Mouse (Mus musculus): ENCODE data around the gene Zcwpw1. TPM values are rescaled to one million over a fixed set of nuclear protein-coding genes. Genes with fewer than 3 reads are reported as not detected.

The Zcwpw1 gene
- polyA plus RNA-seq (2015; fragmentation: Nextera tagmentation; extraction: Ambion mirVana) = 2.6 and 2.7 TPM in 2 replicates

DNA sequence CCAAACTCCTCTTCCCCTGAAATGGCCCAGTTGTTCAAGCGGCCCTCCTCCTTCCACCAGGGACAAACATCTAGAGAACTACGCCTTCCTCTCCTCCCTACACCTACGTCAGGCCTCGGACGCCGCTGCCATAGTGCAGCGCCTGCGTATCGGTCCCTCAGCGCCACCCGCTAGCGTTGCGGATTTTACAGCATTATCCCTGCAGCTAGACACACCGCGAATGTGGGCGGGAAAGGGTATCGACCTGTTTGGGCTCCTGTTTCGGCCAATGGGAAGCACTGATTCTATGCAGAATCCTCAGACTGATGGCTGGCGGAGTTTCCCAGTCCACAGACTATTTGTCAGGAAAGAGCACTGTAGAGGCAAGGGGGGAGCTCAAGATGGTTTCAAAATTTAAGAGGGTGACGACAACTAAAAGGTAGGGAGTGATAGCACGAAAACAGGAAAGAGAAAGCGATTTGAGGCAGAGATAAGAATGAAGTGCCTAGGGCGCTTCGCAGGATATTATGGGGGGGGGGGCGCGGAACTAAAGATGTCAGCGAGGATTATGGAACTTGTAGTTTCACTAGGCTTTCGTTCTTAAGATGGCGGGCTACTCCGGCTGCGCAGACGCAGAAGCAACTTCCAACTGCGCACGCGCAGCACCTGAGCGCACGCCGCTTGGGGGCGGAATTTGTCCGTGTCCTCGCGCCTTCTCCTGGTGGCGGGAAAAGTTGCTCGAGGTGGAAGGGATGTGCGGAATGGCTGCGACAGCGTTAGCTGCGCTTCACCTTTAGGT lies at the start of gene Zcwpw1, which contains the start of gene Mepce:
Zcwpw1 (plus strand) TSS at position 648 of the 778 bp plus-strand sequence.
Mepce (minus strand) TSS at position 505 of the 778 bp plus-strand sequence.
- WGBS = under 1% methylated on average over 46 of the region's 48 CpGs
- ATAC-seq (ENCODE audit: low FRiP score, low TSS enrichment) = peak; percentile 81

DNA sequence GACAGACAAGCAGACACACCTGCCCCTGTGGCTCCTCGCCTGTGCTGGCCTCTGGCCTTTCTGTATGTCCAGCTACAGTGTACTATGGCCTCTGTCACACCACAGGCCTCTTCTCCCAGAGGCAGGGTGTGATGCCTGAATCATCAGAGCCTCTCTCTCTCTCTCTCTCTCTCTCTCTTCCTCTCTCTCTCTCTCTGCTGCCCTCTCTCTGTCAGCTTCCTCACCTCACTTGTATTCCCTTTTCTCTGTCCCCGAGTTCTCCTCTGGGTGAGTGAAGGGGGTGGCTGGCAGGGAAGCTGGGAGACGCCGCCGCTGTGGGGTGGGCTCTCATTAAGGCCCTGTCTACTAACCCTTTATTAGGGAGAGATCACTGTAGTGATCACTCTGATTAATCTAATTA lies 49.1 kb upstream of the Zcwpw1 start:
- H3K9me3 ChIP-seq (ENCODE audit: control insufficient read depth, low read length) = no peaks in the 10 kb centered on the region
- H3K9ac ChIP-seq (ENCODE audit: low read length) = no peak overlapping the region
- no peak overlapping the region for H3K4me2 ChIP-seq (replicated peaks; ENCODE audit: low read depth)
- H3K4me3 ChIP-seq (ENCODE audit: low read depth, low read length) = no peak overlapping the region
- H3K27ac ChIP-seq (replicated peaks) = no peak overlapping the region; the same call in 1 of the 2 replicates
- H3K36me3 ChIP-seq (ENCODE audit: control insufficient read depth, insufficient read depth, low read length) = no peaks in the 10 kb centered on the region
- TF ChIP-seq EP300 (optimal IDR thresholded peaks at IDR 0.05) = no peak
- TF ChIP-seq CTCF (IDR thresholded peaks at IDR 0.05; ENCODE audit: low read depth) = peak; percentile 65
- no peaks in the 10 kb centered on the region for H3K27me3 ChIP-seq (ENCODE audit: control insufficient read depth, insufficient read depth, low read length)
- DNase-seq (ENCODE audit: low spot score) (peak; percentile 30), ATAC-seq (ENCODE audit: low FRiP score, low TSS enrichment) (no peak; the same call in 1 of the 2 replicates)
- WGBS = 48% methylated on average over 5 of the region's 5 CpGs
- H3K4me1 ChIP-seq (replicated peaks; ENCODE audit: control insufficient read depth, insufficient read depth) = peaks cover 2% of the 10 kb centered on the region; the same call in 1 of the 2 replicates

More for the DNA sequence above, at the start of gene Zcwpw1, which contains the start of gene Mepce:
- DNase-seq (ENCODE audit: low spot score) = peak; percentile 96
- H3K9ac ChIP-seq (ENCODE audit: low read length) = peak within 1 kb of the TSS; percentile 94
- H3K27me3 ChIP-seq (ENCODE audit: control insufficient read depth, insufficient read depth, low read length) = no peaks in the 10 kb centered on the region
- H3K9me3 ChIP-seq (ENCODE audit: control insufficient read depth, low read length) = no peaks in the 10 kb centered on the region
- peak within 1 kb of the TSS; percentile 88 for H3K4me3 ChIP-seq (ENCODE audit: low read depth, low read length)
- H3K27ac ChIP-seq (replicated peaks) = peak within 1 kb of the TSS; percentile 98
- peaks cover 10% of the 10 kb centered on the region; the same call in 1 of the 2 replicates for H3K4me1 ChIP-seq (replicated peaks; ENCODE audit: control insufficient read depth, insufficient read depth)
- peak within 1 kb of the TSS; percentile 87 for H3K4me2 ChIP-seq (replicated peaks; ENCODE audit: low read depth)
- TF ChIP-seq EP300 (optimal IDR thresholded peaks at IDR 0.05) (no peak), CTCF (IDR thresholded peaks at IDR 0.05; ENCODE audit: low read depth) (peak; percentile 89)
- peaks cover 8% of the 10 kb centered on the region; the same call in 1 of the 2 replicates for H3K36me3 ChIP-seq (ENCODE audit: control insufficient read depth, insufficient read depth, low read length)

DNA sequence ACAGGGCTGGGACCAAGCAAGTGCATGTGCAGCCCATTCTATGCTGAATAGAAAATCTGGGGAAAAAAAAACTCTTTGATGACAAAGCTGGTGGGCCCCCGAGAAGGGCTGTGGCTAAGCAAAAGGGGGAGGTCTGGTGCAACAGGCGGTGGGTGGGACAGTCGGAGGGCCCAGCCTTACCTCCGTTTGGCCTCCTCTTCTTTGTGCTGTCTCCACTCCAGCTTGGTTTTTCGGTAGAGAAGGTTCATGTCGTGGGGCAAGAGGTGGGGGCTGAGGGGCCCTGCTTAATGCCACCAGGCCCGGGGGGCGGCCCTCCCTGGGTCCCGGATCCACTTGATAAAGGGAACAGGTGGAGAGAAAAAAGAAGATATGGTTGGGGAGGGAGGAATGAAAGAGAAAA lies 48.1 kb upstream of the Zcwpw1 start:
- Histone ChIP-seq H3K27ac (replicated peaks) (0 out of 2 replicates have a peak overlapping the region, but pooled peaks have one; percentile 35), H3K4me3 (ENCODE audit: low read depth, low read length) (no peak overlapping the region), H3K27me3 (ENCODE audit: control insufficient read depth, insufficient read depth, low read length) (no peaks in the 10 kb centered on the region), H3K36me3 (ENCODE audit: control insufficient read depth, insufficient read depth, low read length) (no peaks in the 10 kb centered on the region), H3K9me3 (ENCODE audit: control insufficient read depth, low read length) (no peaks in the 10 kb centered on the region), H3K4me1 (replicated peaks; ENCODE audit: control insufficient read depth, insufficient read depth) (peaks cover 2% of the 10 kb centered on the region; the same call in 1 of the 2 replicates), H3K9ac (ENCODE audit: low read length) (0 out of 2 replicates have a peak overlapping the region, but pooled peaks have one; percentile 18), H3K4me2 (replicated peaks; ENCODE audit: low read depth) (peak overlapping the region; percentile 81; the same call in 1 of the 2 replicates)
- DNase-seq (ENCODE audit: low spot score) (no peak), ATAC-seq (ENCODE audit: low FRiP score, low TSS enrichment) (no peak)
- WGBS = 55% methylated on average over 9 of the region's 9 CpGs
- TF ChIP-seq CTCF (IDR thresholded peaks at IDR 0.05; ENCODE audit: low read depth) = no peak
- TF ChIP-seq EP300 (optimal IDR thresholded peaks at IDR 0.05) = no peak

DNA sequence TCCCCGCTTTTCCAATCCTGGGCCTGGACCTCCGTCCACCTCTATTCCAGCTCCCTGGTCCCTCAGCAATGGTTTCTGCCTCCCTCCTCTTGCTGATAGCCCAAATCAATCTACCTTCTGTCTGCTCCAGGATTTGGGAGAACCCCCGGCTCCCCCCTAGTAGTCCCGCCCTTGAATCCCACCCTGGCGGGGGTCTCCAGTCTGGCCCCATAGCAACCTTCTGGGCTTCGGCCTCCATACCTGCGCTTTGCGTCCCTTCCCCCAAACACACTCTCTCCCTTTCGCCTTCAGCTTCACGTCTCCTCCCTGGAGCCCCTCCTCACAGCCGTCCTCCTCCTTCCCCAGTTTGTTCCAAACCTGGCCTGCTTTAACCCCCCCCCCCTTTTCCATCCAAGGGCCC lies 47.1 kb upstream of the Zcwpw1 start:
- Histone ChIP-seq H3K9me3 (ENCODE audit: control insufficient read depth, low read length) (no peaks in the 10 kb centered on the region), H3K4me3 (ENCODE audit: low read depth, low read length) (peak overlapping the region; percentile 61), H3K27me3 (ENCODE audit: control insufficient read depth, insufficient read depth, low read length) (no peaks in the 10 kb centered on the region), H3K27ac (replicated peaks) (peak overlapping the region; percentile 78), H3K9ac (ENCODE audit: low read length) (peak overlapping the region; percentile 65), H3K4me2 (replicated peaks; ENCODE audit: low read depth) (peak overlapping the region; percentile 81), H3K4me1 (replicated peaks; ENCODE audit: control insufficient read depth, insufficient read depth) (peaks cover 2% of the 10 kb centered on the region; the same call in 1 of the 2 replicates), H3K36me3 (ENCODE audit: control insufficient read depth, insufficient read depth, low read length) (no peaks in the 10 kb centered on the region)
- TF ChIP-seq CTCF (IDR thresholded peaks at IDR 0.05; ENCODE audit: low read depth) = no peak
- no peak for TF ChIP-seq EP300 (optimal IDR thresholded peaks at IDR 0.05)
- no peak for ATAC-seq (ENCODE audit: low FRiP score, low TSS enrichment)
- 11% methylated on average over 11 of the region's 11 CpGs for WGBS
- DNase-seq (ENCODE audit: low spot score) = no peak

DNA sequence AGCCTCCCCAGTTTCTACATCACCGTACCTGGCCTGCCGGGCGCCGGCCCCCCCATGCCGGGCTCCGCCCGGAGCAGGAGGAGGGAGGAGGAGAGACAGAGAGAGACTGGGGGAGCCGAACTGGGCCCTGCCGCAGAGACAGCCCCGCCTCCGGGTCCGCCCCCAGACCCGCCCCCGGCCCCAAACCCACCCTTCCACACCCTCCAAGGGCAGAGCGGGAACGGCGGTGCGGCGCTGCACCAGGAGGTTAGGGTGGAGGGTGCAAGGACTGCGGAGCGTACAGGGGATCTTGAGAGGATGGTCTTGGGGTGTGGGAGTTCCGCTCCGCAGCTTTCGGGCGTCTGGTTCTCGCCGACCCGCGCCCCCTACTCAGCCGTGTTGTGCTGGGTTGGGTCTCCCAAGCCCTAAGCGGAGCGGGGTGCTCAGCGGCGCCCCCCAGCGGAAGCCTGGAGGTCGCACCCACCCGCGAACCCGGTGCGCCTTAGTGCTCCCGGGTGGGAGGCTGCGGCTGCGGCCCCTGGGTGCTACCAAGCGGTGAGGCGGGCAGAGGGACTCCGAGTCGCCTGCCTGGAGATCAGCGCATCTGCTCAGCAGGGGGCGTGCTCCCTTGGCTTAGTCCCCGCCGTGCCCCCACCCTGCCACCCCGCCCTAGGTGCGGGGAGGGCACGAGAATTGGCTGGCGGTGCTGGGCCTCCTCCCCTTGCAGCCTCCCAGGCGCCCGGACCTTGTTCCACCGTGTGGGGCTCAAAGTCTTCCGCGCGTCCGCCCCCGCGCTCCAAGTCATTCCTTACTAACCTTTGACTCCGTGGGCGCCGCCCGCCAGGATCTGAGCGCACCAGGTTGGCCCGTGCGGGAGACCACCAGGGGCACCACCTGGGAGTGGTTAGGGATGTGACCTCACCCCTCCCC lies 46.3 kb upstream of the Zcwpw1 start, which contains the start of gene Nyap1:
Nyap1 (minus strand) TSS at position 585 of the 909 bp plus-strand sequence.
- Histone ChIP-seq H3K9me3 (ENCODE audit: control insufficient read depth, low read length) (no peaks in the 10 kb centered on the region), H3K27ac (replicated peaks) (peak within 1 kb of the TSS; percentile 78), H3K36me3 (ENCODE audit: control insufficient read depth, insufficient read depth, low read length) (no peaks in the 10 kb centered on the region), H3K27me3 (ENCODE audit: control insufficient read depth, insufficient read depth, low read length) (no peaks in the 10 kb centered on the region), H3K4me3 (ENCODE audit: low read depth, low read length) (peak within 1 kb of the TSS; percentile 61), H3K4me1 (replicated peaks; ENCODE audit: control insufficient read depth, insufficient read depth) (peaks cover 2% of the 10 kb centered on the region; the same call in 1 of the 2 replicates), H3K4me2 (replicated peaks; ENCODE audit: low read depth) (peak within 1 kb of the TSS; percentile 81), H3K9ac (ENCODE audit: low read length) (peak within 1 kb of the TSS; percentile 65)
- ATAC-seq (ENCODE audit: low FRiP score, low TSS enrichment) = peak; percentile 79
- under 1% methylated on average over 58 of the region's 71 CpGs for WGBS
- DNase-seq (ENCODE audit: low spot score) = peak; percentile 91
- TF ChIP-seq CTCF (IDR thresholded peaks at IDR 0.05; ENCODE audit: low read depth) (peak; percentile 81), EP300 (optimal IDR thresholded peaks at IDR 0.05) (no peak)
